In the genomic region with DNA sequence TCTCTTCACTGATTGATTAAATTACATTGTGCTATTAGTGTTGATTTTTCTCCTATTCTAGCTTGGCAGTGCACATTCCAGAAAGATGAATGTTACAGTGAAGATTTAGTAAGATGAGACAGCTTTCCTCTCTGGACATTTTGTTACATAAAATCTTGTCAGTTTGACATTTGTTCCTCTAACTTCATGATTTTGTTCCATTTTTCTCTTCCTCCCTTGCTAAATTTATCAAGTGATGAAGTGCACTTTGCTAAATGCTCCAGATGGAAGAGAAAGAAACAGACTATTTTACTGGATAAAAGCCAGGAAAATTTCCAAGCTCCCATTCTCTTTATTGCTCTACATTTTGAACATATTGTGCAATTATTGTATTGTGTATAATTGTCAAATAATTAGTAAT, we compare ENCODE assay signal across 19 mouse cellular contexts.
"Had no signal": no experiment of that assay in that cellular context is flagged by ENCODE, and none has a peak within 500 bp of the region (broad histone marks: within the 10 kb centered on the region; RNA-seq: fewer than 3 reads in every experiment).

No protein-coding gene starts in this region.

- H3K9me3 ChIP-seq: liver, embryonic 13.5 days; megakaryocyte, embryonic 14.5 days; midbrain, embryonic 10.5 days; midbrain, embryonic 13.5 days; neural tube, embryonic 13.5 days; stomach, embryonic 15.5 days had no signal

- ATAC-seq: midbrain, embryonic 13.5 days; midbrain, embryonic 16.5 days had no signal

- DNase-seq: kidney, adult 18-20 months; kidney, adult 9 months; kidney, postnatal 14 days; kidney, postnatal 4 days; liver, embryonic 13.5 days; lung, adult 2 months; retina, postnatal 1 day; right cerebral cortex, postnatal 25 days; spleen, adult 18-20 months; thymus, adult 18-20 months; thymus, postnatal 14 days; thymus, postnatal 4 days had no signal

- H3K27me3 ChIP-seq: liver, embryonic 13.5 days; megakaryocyte, embryonic 14.5 days; midbrain, embryonic 13.5 days; neural tube, embryonic 13.5 days; stomach, embryonic 15.5 days had no signal

- H3K4me2 ChIP-seq: liver, embryonic 13.5 days; midbrain, embryonic 13.5 days; neural tube, embryonic 13.5 days; stomach, embryonic 15.5 days had no signal

- H3K36me3 ChIP-seq: liver, embryonic 13.5 days; midbrain, embryonic 10.5 days; midbrain, embryonic 13.5 days; neural tube, embryonic 13.5 days; stomach, embryonic 15.5 days had no signal

- H3K4me3 ChIP-seq: liver, embryonic 13.5 days; megakaryocyte, embryonic 14.5 days; midbrain, embryonic 10.5 days; midbrain, embryonic 13.5 days; myocyte; neural tube, embryonic 13.5 days; stomach, embryonic 15.5 days had no signal

- H3K27ac ChIP-seq: liver, embryonic 13.5 days; midbrain, embryonic 10.5 days; midbrain, embryonic 13.5 days; neural tube, embryonic 13.5 days; stomach, embryonic 15.5 days had no signal

- H3K9ac ChIP-seq: liver, embryonic 13.5 days; midbrain, embryonic 13.5 days; neural tube, embryonic 13.5 days; stomach, embryonic 15.5 days had no signal

- H3K4me1 ChIP-seq: liver, embryonic 13.5 days; megakaryocyte, embryonic 14.5 days; midbrain, embryonic 10.5 days; midbrain, embryonic 13.5 days; neural tube, embryonic 13.5 days; stomach, embryonic 15.5 days had no signal
